In genomic region chr13:31364369-31364768, GRCm38 (mm10) we compare ENCODE assay signal across 26 mouse cellular contexts.
DNase-seq lines count a peak whose midpoint lies in the region; ATAC-seq and TF ChIP-seq lines count a peak whose summit lies in the region.
"Had no signal": no experiment of that assay in that cellular context is flagged by ENCODE, and none has a peak within 500 bp of the region (broad histone marks: within the 10 kb centered on the region; RNA-seq: fewer than 3 reads in every experiment).

No protein-coding gene starts in this region.

- no peak overlapping the region for H3K4me2 ChIP-seq in forebrain, embryonic 16.5 days (ENCODE audit: low read length)
- H3K4me2 ChIP-seq in hindbrain, postnatal 0 days (ENCODE audit: low read depth, low read length) = no peak overlapping the region
- H3K4me2 ChIP-seq in hindbrain, embryonic 13.5 days = no peak overlapping the region
- H3K4me2 ChIP-seq: embryonic facial prominence, embryonic 15.5 days; heart, embryonic 12.5 days; hindbrain, embryonic 12.5 days had no signal

- no peaks in the 10 kb centered on the region for H3K4me1 ChIP-seq in forebrain, embryonic 16.5 days (replicated peaks; ENCODE audit: control insufficient read depth, insufficient read depth, low read length)
- H3K4me1 ChIP-seq in forebrain, embryonic 10.5 days = no peaks in the 10 kb centered on the region
- H3K4me1 ChIP-seq in hindbrain, postnatal 0 days (ENCODE audit: insufficient read depth, low read length) = no peaks in the 10 kb centered on the region
- 0 out of 2 replicates have a peak, but pooled peaks cover 2% of the 10 kb centered on the region for H3K4me1 ChIP-seq in hindbrain, embryonic 13.5 days (replicated peaks)
- H3K4me1 ChIP-seq: embryonic facial prominence, embryonic 15.5 days; heart, embryonic 12.5 days had no signal

- no peak overlapping the region for H3K9ac ChIP-seq in forebrain, embryonic 16.5 days (replicated peaks; ENCODE audit: low read depth, low read length)
- H3K9ac ChIP-seq in hindbrain, postnatal 0 days (replicated peaks; ENCODE audit: low read length) = no peak overlapping the region
- no peak overlapping the region for H3K9ac ChIP-seq in hindbrain, embryonic 13.5 days
- H3K9ac ChIP-seq: embryonic facial prominence, embryonic 15.5 days; heart, embryonic 12.5 days; hindbrain, embryonic 12.5 days; liver, postnatal 0 days had no signal

- TF ChIP-seq CTCF in hindbrain, postnatal 0 days (IDR thresholded peaks at IDR 0.05; ENCODE audit: low read depth) = no peak

- H3K36me3 ChIP-seq in forebrain, embryonic 16.5 days (ENCODE audit: control insufficient read depth, insufficient read depth) = no peaks in the 10 kb centered on the region
- H3K36me3 ChIP-seq in forebrain, embryonic 10.5 days (replicated peaks) = no peaks in the 10 kb centered on the region
- H3K36me3 ChIP-seq in hindbrain, postnatal 0 days (ENCODE audit: insufficient read depth, low read length) = no peaks in the 10 kb centered on the region
- no peaks in the 10 kb centered on the region for H3K36me3 ChIP-seq in hindbrain, embryonic 13.5 days
- H3K36me3 ChIP-seq: embryonic facial prominence, embryonic 15.5 days; heart, embryonic 12.5 days; hindbrain, embryonic 12.5 days had no signal

- no peaks in the 10 kb centered on the region for H3K9me3 ChIP-seq in forebrain, embryonic 16.5 days (ENCODE audit: control insufficient read depth, low read length)
- no peaks in the 10 kb centered on the region for H3K9me3 ChIP-seq in forebrain, embryonic 10.5 days
- no peaks in the 10 kb centered on the region for H3K9me3 ChIP-seq in hindbrain, postnatal 0 days (ENCODE audit: low read length)
- H3K9me3 ChIP-seq in hindbrain, embryonic 13.5 days = no peaks in the 10 kb centered on the region
- H3K9me3 ChIP-seq: embryonic facial prominence, embryonic 15.5 days; heart, embryonic 12.5 days; hindbrain, embryonic 12.5 days had no signal

- no peak overlapping the region for H3K4me3 ChIP-seq in forebrain, embryonic 16.5 days (replicated peaks; ENCODE audit: low read length)
- H3K4me3 ChIP-seq in forebrain, embryonic 10.5 days = no peak overlapping the region
- H3K4me3 ChIP-seq in hindbrain, postnatal 0 days (ENCODE audit: low read length) = no peak overlapping the region
- no peak overlapping the region for H3K4me3 ChIP-seq in hindbrain, embryonic 13.5 days
- H3K4me3 ChIP-seq: embryonic facial prominence, embryonic 15.5 days; heart, embryonic 12.5 days; hindbrain, embryonic 12.5 days had no signal

- H3K27me3 ChIP-seq in forebrain, embryonic 16.5 days (replicated peaks; ENCODE audit: control insufficient read depth, insufficient read depth, low read length) = no peaks in the 10 kb centered on the region
- H3K27me3 ChIP-seq in forebrain, embryonic 10.5 days (ENCODE audit: poor library complexity, severe bottlenecking) = no peaks in the 10 kb centered on the region
- H3K27me3 ChIP-seq in hindbrain, postnatal 0 days (ENCODE audit: insufficient read depth, low read length) = no peaks in the 10 kb centered on the region
- H3K27me3 ChIP-seq in hindbrain, embryonic 13.5 days = no peaks in the 10 kb centered on the region
- H3K27me3 ChIP-seq: embryonic facial prominence, embryonic 15.5 days; heart, embryonic 12.5 days; hindbrain, embryonic 12.5 days had no signal

- WGBS in forebrain, embryonic 16.5 days = 75% methylated on average over 4 of the region's 4 CpGs
- WGBS in forebrain, embryonic 10.5 days = 86% methylated on average over 4 of the region's 4 CpGs
- 48% methylated on average over 4 of the region's 4 CpGs for WGBS in hindbrain, postnatal 0 days
- WGBS in hindbrain, embryonic 13.5 days = 59% methylated on average over 4 of the region's 4 CpGs

- DNase-seq in forebrain, embryonic 10.5 days (ENCODE audit: extremely low spot score, low spot score) = no peak
- DNase-seq in hindbrain, postnatal 0 days (ENCODE audit: low spot score) = no peak
- DNase-seq in right cerebral cortex, adult 2 months (ENCODE audit: low spot score in 2 of 2) = peak; percentile 4 to 12
- no peak for DNase-seq in right cerebral cortex, postnatal 36 days (ENCODE audit: low spot score in 2 of 2)
- no peak for DNase-seq in adrenal gland, postnatal 25 days
- DNase-seq in adrenal gland, postnatal 4 days (ENCODE audit: low spot score in 2 of 2) = no peak
- DNase-seq: cerebellum, adult 2 months; cerebellum, postnatal 25 days; gastrocnemius, postnatal 10 days; heart, postnatal 10 days; kidney, adult 9 months; kidney, postnatal 14 days; liver, postnatal 0 days; midbrain, embryonic 14.5 days; retina, postnatal 1 day; right cerebral cortex, postnatal 4 days; thymus, adult 18-20 months; thymus, postnatal 36 days had no signal

- ATAC-seq in forebrain, embryonic 16.5 days = peak; percentile 69; the same call in 1 of the 2 replicates
- ATAC-seq in hindbrain, postnatal 0 days = peak; percentile 66; the same call in 1 of the 2 replicates
- ATAC-seq in hindbrain, embryonic 13.5 days (ENCODE audit: low FRiP score) = no peak
- ATAC-seq: CD4-positive, CD25-positive, alpha-beta regulatory T cell, adult 4 months; intestine, embryonic 16.5 days; liver, postnatal 0 days; lung, postnatal 0 days had no signal

- no peak overlapping the region for H3K27ac ChIP-seq in forebrain, embryonic 16.5 days (ENCODE audit: low read length)
- no peak overlapping the region for H3K27ac ChIP-seq in forebrain, embryonic 10.5 days
- H3K27ac ChIP-seq in hindbrain, postnatal 0 days = no peak overlapping the region
- no peak overlapping the region for H3K27ac ChIP-seq in hindbrain, embryonic 13.5 days
- H3K27ac ChIP-seq: embryonic facial prominence, embryonic 15.5 days; hindbrain, embryonic 12.5 days had no signal

Comparison
In these comparisons a context has a peak if more than half of its experiments do, and no peak if none do; other contexts are left out.
1. DNase-seq: peak in right cerebral cortex, adult 2 months (2 of 2); none in forebrain, embryonic 10.5 days (single experiment), hindbrain, postnatal 0 days (single experiment), right cerebral cortex, postnatal 36 days (0 of 2), adrenal gland, postnatal 25 days (single experiment) and adrenal gland, postnatal 4 days (0 of 2).